Mouse (Mus musculus): Measurements from ENCODE around the gene Olfr308.

DNA sequence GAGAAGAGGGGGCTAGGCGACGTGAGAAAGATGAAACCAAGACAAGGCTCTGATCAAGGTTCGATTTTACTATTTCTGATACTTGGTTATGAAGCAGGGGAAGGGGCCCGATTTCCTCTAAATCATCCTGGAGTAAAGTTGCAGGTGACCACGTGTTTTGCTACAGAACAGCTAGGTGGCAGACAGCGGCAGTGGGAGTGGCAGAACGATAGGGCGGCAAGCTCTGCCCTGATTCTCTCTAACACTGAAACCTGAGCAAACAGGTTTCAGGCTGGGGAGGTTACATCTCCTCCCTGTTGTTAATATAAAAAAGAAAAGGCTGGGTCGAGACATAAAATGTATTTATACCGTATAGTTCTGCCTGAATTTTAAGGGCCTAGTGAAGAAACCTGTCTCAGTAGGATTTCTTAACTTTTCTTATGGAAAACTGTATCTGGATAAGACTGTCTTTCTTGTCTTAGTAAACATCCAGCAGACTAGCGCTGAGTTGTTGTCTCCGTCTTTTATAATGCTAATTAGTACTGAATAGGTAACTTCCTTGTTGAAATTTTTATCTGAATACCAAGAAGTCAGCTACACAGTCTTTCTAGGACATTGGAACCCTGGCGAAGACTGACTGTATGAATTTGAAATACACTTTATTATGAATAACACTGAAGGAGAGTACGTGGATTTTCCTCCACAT, 17.6 kb upstream of the Olfr308 start:
- no peak for TF ChIP-seq CTCF (IDR thresholded peaks at IDR 0.05; ENCODE audit: control insufficient read depth, insufficient read depth, insufficient replicate concordance, low read depth, low read length)
- no peak for TF ChIP-seq POLR2A (IDR thresholded peaks at IDR 0.05; ENCODE audit: control insufficient read depth, low read depth, low read length)
